Mouse (Mus musculus) bone marrow, adult 2 months (tissue): Measurements from ENCODE around the gene Lrrn4cl. TPM values are rescaled to one million over a fixed set of nuclear protein-coding genes. Genes with fewer than 3 reads are reported as not detected.
"Not testable (repeated sequence)": the region's sequence is repeated elsewhere in the genome, so short reads cannot be mapped to it uniquely, and the experiment has no call there.

Source experiments
- H3K27ac ChIP-seq: fragments of 200-500 bp; 2 replicates; pipeline ENCODE4 v1.5.1; 2012; ENCODE audit warnings: low read depth, mild to moderate bottlenecking, control low read depth, inconsistent platforms, low read length; ENCODE audit not compliant: control insufficient read depth, poor library complexity, insufficient read depth
- H3K4me1 ChIP-seq: fragments of 200-500 bp; 2 replicates; pipeline ENCODE4 v1.6.1; 2011; ENCODE audit warnings: low read length; ENCODE audit not compliant: control insufficient read depth, insufficient read depth
- H3K4me3 ChIP-seq: fragments of 200-500 bp; replicated peaks from 2 replicates; pipeline ENCODE3; 2011; ENCODE audit warnings: mild to moderate bottlenecking, low read depth, low read length, control low read depth; ENCODE audit not compliant: control insufficient read depth
- CTCF ChIP-seq: fragments of 200-500 bp; IDR thresholded peaks from 2 replicates; pipeline ENCODE4 v1.5.1; 2011; ENCODE audit warnings: low read length, control low read depth; ENCODE audit not compliant: control insufficient read depth, insufficient read depth
- POLR2A ChIP-seq: fragments of 200-500 bp; IDR thresholded peaks from 2 replicates; pipeline ENCODE4 v1.6.1; 2011; ENCODE audit warnings: low read depth, mild to moderate bottlenecking, control low read depth, low read length, borderline replicate concordance; ENCODE audit not compliant: control insufficient read depth
- WGBS: fragments of 180-500 bp; shearing (Covaris S2); methylation state at CpG from one replicate; pipeline ENCODE4 v1.1.7; 2018; 5-methylcytosine and 5-hydroxymethylcytosine counted together
- polyA plus RNA-seq: library from polyadenylated mRNA; stranded (reverse); fragments of >200 nt; gene quantifications from 2 replicates; pipeline ENCODE4 v1.2.4, GENCODE M21; 2011; ENCODE audit warnings: low replicate concordance; ENCODE audit not compliant: missing spikeins, insufficient read depth, insufficient read length

Gene Lrrn4cl
- polyA plus RNA-seq, 1 experiment = 0.62 TPM

- Histone ChIP-seq H3K4me1 (peaks cover 2% of the 10 kb centered on the region; the same call in 1 of the 2 replicates), H3K4me3 (no peak within 1 kb of the TSS), H3K27ac (no peak within 1 kb of the TSS)
- TF ChIP-seq POLR2A (no peak), CTCF (no peak)
- 77% methylated on average over 3 of the region's 3 CpGs for WGBS
Measured at GRCm38 (mm10) chr19:8883616-8884015, 33.0 kb downstream of the Lrrn4cl start, which contains the start of the genes Lbhd1 and Gm49403. TSS of gene Lbhd1 (plus strand) at chr19:8883732. TSS of gene Gm49403 (plus strand) at chr19:8883930.

- Histone ChIP-seq H3K4me3 (no peak overlapping the region), H3K4me1 (peaks cover 3% of the 10 kb centered on the region; the same call in 1 of the 2 replicates), H3K27ac (no peak overlapping the region)
- no peak for TF ChIP-seq POLR2A
- TF ChIP-seq CTCF = no peak
- 61% methylated on average over 1 of the region's 1 CpGs for WGBS
Measured at GRCm38 (mm10) chr19:8886916-8887584, 36.5 kb downstream of the Lrrn4cl start.

- no peak overlapping the region for H3K27ac ChIP-seq
- 22% methylated on average over 19 of the region's 19 CpGs for WGBS
- TF ChIP-seq CTCF = no peak
- TF ChIP-seq POLR2A = no peak
- peaks cover 3% of the 10 kb centered on the region; the same call in 1 of the 2 replicates for H3K4me1 ChIP-seq
- peak overlapping the region; percentile 98 for H3K4me3 ChIP-seq
Measured at GRCm38 (mm10) chr19:8887585-8888463, 37.3 kb downstream of the Lrrn4cl start.

GRCm38 (mm10) chr19:8888511-8889385 is 38.2 kb downstream of the Lrrn4cl start, which contains the start of the genes 1810009A15Rik and Gm49416:
TSS of gene 1810009A15Rik (plus strand) at chr19:8888853.
TSS of gene Gm49416 (plus strand) at chr19:8888926.
- under 1% methylated on average over 58 of the region's 58 CpGs for WGBS
- Histone ChIP-seq H3K4me1 (peaks cover 3% of the 10 kb centered on the region; the same call in 1 of the 2 replicates), H3K4me3 (peak within 1 kb of the TSS; percentile 98), H3K27ac (peak within 1 kb of the TSS; percentile 87)
- 0 out of 2 replicates have a peak, but pooled peaks have one; percentile 0 for TF ChIP-seq CTCF
- peak; percentile 91 for TF ChIP-seq POLR2A

- 1% methylated on average over 54 of the region's 54 CpGs for WGBS
- Histone ChIP-seq H3K4me3 (peak within 1 kb of the TSS; percentile 71), H3K4me1 (peaks cover 5% of the 10 kb centered on the region; the same call in 1 of the 2 replicates), H3K27ac (peak within 1 kb of the TSS; percentile 64)
- TF ChIP-seq CTCF = no peak
- TF ChIP-seq POLR2A = peak; percentile 77
Measured at GRCm38 (mm10) chr19:8892829-8893766, 42.5 kb downstream of the Lrrn4cl start, which contains the start of gene Ints5. TSS of gene Ints5 (plus strand) at chr19:8893005.

GRCm38 (mm10) chr19:8895397-8895960 is 44.9 kb downstream of the Lrrn4cl start:
- no peak overlapping the region for H3K27ac ChIP-seq
- no peak overlapping the region for H3K4me3 ChIP-seq
- TF ChIP-seq POLR2A = no peak
- no peak for TF ChIP-seq CTCF
- H3K4me1 ChIP-seq = peaks cover 6% of the 10 kb centered on the region; the same call in 1 of the 2 replicates
- 87% methylated on average over 9 of the region's 9 CpGs for WGBS

GRCm38 (mm10) chr19:8896231-8896630 is 45.7 kb downstream of the Lrrn4cl start:
- not testable (repeated sequence) for H3K4me3 ChIP-seq, H3K4me1 ChIP-seq
- H3K27ac ChIP-seq = peak overlapping the region; percentile 75; the same call in 1 of the 2 replicates
- WGBS = 66% methylated on average over 5 of the region's 5 CpGs

- 41% methylated on average over 21 of the region's 21 CpGs for WGBS
Measured at GRCm38 (mm10) chr19:8897211-8897864, 46.8 kb downstream of the Lrrn4cl start.

More at GRCm38 (mm10) chr19:8897211-8897864, 46.8 kb downstream of the Lrrn4cl start:
- H3K27ac ChIP-seq = peak overlapping the region; percentile 75
- H3K4me3 ChIP-seq = peak overlapping the region; percentile 76
- H3K4me1 ChIP-seq = not testable (repeated sequence)
